Mouse (Mus musculus): ENCODE measurements at regions not wholly inside any gene's neighbourhood (a gene's known extent, or its start where the extent isn't known, plus 50 kb on each side); places are given as distances from the start of the nearest gene placed in this dataset.

DNA sequence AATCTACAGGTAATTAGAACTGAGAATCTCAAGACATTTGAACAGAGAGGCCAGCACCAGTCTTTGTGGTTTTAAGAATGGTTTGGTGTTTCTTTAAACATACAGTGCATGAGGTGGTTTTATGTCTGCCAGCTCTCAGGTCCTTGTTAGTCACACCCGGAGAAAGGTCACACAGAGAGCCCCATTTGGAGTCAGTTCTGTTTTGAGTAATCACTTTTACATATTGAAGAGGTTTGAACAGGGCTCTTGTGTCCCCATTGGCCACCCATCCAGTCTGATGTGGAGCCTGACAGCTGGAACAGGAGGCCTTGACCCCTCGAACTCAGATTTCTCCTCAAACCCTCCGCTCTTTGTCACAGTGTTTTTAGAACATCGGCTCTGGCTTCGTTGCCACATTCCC, 231.4 kb downstream of the Pten start:
- TF ChIP-seq CTCF (IDR thresholded peaks at IDR 0.05; ENCODE audit: insufficient read depth, low read length) (no peak), POLR2A (IDR thresholded peaks at IDR 0.05; ENCODE audit: borderline replicate concordance, extremely low read depth, low read depth, low read length) (no peak)
